Mouse (Mus musculus): Measurements from ENCODE around the gene Theg.

Theg gene

DNA sequence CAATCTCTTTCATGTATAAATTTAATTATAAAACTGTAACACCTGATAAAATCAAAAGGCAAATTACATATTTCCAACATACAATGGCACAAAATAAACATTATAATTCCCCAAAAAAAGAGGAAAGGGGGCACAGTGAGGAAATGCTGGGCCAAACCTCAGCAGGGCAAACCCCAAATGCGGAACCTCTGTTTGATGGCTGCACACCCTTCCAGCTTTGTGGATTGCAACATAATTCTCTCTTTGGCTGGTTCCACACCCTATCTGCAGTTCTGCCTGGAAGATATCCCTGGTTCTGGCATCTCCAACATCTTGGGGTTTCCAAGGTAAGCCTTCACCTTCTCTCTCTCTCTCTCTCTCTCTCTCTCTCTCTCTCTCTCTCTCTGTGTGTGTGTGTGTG lies 3.6 kb upstream of the Theg start:
- no peak for DNase-seq

- DNase-seq: no peak
Measured at GRCm38 (mm10) chr10:79587752-79588126, 608 bp upstream of the Theg start.

DNA sequence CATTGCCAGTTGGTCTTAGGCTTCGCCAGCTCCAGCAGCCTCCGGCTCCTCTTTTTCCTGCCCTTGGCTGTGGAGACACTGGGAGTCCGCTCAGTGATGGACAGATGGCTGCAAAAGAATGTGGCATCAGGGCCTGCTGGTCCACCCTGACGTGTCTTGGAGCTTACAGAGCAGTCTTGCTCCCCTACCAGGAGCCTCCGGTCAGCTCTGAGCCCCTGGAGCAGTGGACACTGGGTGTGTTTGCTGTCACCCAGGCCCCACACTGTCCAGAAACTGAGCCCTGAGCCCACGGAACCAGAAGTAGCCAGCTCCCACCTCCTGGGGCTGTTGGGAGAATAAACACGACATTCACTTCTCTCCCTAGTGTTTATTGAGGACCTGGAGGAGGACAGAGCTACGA lies 888 bp downstream of the Theg start:
- no peak for DNase-seq

GRCm38 (mm10) chr10:79585723-79586122 lies 1.4 kb downstream of the Theg start:
- DNase-seq: no peak

DNA sequence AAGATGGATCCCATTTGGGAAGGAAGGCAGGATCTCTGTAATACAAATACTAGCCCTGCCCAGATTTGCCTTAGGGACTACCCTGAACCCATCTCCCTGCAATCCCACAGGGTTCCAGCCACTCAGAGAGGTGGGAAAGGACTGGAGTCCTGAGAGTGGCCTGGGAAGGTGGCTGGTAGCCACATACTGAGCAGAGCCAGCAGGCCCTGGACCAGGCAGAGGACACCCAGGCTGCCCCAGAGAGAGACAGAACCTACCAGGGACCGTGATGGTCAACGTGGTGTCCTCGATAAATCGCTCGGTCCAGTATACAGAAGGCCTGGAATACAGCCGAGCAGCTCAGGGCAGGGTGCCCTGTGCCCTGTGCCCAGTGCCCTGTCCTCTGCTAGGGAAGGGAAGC lies 2.0 kb downstream of the Theg start:
- no peak for DNase-seq

DNA sequence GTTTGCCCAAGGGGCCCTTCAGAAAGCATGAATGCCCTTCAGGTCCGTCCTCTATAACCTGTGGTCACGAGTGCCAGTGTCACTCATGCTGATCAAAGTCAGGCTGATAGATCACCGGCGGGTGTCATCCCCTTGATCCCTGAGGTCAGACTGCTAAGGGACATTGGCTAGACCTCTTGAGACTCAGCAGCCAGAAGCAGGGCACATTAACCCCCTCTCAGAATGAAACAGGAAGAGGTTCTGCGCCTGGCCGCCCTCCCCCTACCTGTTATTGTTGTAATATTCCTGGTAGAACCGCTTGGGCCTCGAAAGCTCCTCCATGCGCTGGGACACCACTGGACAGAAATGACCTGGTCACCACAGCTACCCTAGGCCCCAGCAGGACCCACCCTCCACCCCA lies 2.7 kb downstream of the Theg start:
- no peak for DNase-seq

- no peak for DNase-seq
Measured at GRCm38 (mm10) chr10:79584021-79584420, 3.1 kb downstream of the Theg start.

DNA sequence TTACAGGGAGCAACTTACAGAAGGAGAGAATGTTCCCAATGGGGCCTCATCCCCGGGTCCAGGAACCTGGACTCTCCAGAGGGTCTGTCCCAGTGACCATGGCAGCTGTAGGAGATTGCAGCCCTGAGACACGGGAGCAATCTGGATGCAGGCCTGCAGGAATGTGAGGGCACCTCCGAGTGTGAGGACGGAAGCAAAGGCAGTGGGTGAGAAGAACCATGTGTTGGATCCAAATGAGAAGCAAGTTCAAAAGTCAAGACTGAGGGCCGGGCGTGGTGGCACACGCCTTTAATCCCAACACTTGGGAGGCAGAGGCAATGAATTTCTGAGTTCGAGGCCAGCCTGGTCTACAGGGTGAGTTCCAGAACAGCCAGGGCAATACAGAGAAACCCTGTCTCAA lies 5.6 kb downstream of the Theg start:
- no peak for DNase-seq

DNA sequence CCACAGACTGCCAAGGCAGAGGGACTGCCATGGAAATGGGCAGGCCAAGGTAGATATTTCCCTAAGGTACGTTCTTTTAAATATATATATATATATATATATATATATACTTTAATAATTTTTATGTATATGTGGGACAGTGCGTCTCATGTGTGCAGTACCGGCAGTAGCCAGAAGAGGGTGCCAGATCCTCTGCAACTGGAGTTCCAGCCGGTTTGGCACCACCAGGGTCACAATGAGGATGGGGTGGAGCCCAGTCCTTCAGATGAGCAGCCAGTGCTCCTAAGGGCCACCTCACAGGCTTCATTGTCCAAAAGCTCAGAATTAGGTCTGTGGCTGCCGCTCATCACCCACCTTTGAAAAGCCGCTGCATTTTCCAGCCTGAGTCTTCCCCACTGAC lies 6.3 kb downstream of the Theg start:
- DNase-seq: peak; percentile 28

- DNase-seq: no peak
Measured at GRCm38 (mm10) chr10:79580356-79580755, 6.8 kb downstream of the Theg start.

DNA sequence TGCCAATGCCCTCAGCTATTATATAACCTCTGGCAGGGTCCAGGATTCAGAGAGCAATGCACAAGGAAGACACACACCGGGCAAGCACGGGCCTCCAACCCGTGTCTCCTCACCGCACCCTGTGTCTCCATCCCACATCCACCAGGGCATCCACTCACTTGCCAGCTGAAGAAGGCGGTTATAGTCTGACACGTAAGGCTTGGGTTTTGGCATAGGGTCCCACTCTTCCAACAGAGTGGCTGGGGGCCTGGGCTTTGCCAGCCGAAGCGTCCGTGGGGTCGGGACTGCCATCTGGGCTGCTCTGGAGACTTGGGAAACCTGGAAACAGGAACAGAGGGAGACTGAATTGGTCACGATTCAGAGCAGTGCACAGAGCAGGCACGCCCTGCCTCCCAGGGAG lies 7.3 kb downstream of the Theg start:
- DNase-seq: no peak

DNA sequence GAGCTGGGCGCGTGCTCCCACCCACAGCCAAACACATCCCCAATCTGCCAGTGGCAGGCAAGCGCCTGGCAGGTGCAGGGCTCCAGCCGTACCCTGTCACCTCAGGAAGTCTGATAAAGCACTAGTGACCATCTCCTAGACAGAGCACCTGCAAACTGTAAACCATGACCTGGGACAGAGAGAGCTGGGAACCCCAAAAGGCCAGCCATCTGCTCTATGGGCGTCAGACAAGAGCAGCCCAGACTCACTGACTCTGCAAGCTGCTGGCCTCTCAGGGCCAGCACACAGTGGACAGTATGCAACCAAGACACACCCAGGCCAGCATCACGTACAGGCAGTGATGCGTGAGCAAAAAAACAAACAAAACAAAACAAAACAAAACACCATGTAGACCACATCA lies 8.2 kb downstream of the Theg start:
- no peak for DNase-seq

GRCm38 (mm10) chr10:79578276-79578675 lies 8.9 kb downstream of the Theg start:
- no peak for DNase-seq

GRCm38 (mm10) chr10:79577376-79577775 lies 9.8 kb downstream of the Theg start:
- DNase-seq: no peak

DNA sequence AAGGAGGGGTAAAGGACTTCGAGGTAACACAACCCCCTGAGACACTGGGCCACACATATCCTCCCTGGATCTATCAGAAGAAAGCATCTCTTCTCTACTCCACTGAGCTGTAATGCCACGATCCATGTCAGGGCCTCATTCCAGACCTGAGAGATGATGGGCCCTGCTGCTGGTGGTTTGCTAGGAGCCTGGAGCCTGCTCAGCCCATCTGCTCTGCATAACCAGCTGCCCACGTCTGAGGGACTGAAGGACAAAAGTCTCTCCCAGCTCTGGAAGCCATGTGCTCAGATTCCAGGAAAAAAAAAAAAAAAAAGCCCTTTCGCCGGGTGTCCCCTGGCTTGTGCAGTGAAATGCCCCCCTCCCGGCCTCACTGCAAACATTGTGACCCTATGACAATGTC lies 11.4 kb downstream of the Theg start:
- no peak for DNase-seq

- no peak for DNase-seq
Measured at GRCm38 (mm10) chr10:79574796-79575195, 12.3 kb downstream of the Theg start.

GRCm38 (mm10) chr10:79574350-79574749 lies 12.8 kb downstream of the Theg start:
- no peak for DNase-seq

DNA sequence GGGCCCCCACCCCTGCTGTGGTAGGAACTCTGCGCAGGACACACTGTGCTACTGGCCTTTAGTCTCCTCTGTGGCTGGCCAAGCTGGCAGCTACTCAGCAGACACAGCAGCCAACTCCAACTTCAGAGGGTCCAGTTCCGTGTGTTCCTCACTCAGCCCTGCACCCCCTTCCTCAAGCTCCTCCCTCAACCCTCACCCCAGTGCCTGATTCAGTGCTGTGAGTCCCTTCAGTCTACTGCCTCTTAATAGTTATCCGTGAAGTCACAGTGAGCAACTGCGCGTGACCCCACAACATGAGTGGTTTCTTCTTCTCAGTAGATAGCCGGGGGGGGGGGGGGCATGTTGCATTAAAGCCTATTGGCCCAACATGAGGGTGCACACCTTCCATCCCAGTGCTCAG lies 13.5 kb downstream of the Theg start:
- DNase-seq: no peak

DNA sequence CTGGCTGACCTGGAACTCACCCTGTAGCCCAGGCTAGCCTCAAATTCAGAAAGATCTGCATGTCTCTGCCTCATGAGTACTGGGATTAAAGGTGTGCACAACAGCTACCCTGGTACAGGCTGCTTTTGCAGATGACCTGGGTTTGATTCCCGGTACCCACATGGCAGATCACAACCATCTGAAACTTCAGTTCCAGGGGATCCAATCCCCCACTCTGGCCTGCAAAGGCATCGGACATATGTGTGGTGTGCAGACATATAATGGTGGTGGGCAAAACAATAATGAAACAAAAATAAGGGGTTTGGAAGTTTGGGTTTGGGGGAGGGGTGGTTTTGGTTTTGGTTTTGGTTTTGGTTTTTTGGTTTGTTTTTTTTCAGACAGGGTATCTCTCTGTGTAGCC lies 15.8 kb downstream of the Theg start:
- DNase-seq: no peak

DNA sequence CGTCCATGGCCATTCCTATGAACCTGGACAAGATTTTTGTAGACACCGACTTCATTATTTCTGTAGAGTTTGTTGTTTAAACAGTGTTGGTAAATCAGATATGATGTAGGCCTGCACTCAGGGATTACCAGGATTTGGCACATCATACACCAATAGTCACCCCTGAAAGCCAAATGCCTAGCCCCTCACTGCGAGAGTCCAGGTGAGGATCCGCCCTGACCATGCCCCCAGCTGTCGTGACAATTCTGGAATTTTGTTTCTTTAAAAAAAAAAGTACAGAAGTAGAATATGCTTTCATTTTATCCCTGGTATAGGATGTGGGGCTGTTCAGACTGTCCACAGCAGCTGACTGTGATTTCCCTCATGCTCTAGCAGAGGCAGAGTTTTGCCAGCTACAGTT lies 17.2 kb downstream of the Theg start:
- DNase-seq: no peak

DNA sequence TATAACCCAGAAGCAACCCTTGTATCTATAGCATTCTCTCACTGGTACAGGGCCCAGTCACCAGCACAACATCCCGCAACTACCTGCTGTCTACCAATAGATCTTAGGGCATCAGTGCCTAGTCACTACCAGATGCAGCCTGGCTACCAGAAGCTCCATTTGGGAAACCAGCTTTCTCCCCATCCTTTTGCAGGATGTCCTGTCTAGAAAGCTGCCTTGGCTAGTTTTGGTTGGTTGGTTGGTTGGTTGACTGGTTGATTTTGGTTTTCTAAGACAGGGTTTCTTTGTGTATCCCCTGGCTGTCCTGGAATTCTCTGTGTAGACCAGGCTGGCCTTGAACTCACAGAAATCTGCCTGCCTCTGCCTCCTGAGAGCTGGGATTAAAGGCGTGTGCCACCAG lies 27.4 kb downstream of the Theg start:
- DNase-seq: no peak

DNA sequence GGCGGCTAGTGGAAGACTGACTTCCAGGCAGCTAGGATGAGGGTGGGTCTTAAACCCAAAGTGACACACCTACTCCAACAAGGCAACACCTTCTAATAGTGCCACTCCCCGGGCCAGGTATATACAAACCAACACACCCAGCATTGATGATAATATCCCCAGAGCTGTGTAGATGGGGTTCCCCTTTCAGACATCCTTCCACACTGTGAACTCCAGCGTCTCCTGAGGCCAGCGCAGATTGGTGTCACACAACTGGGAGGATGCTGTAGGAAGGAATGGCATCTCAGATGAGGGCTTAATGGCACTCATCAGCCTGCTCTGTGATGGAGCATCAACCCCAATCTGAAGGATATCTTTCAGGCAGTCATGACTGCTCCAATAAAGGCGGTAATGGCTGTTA lies 29.6 kb downstream of the Theg start:
- no peak for DNase-seq

DNA sequence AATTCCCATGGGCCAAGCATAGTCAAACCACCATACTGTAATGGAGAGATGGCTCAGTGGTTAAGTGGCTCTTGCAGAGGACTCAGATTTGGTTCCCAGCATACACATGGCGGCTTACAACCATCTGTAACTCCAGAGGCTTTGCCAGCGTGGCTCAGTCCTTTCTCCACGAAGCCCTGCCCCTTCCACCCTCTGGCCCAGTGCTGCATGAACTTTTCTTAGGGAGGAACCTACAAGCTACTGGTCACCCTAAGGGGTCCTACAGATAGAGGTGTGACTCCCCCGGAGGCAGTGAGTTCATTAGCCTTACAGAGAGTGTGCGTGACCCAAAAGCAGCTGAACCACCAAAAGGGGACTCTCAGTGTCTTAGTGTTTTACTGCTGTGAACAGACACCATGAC lies 30.2 kb downstream of the Theg start:
- no peak for DNase-seq

DNA sequence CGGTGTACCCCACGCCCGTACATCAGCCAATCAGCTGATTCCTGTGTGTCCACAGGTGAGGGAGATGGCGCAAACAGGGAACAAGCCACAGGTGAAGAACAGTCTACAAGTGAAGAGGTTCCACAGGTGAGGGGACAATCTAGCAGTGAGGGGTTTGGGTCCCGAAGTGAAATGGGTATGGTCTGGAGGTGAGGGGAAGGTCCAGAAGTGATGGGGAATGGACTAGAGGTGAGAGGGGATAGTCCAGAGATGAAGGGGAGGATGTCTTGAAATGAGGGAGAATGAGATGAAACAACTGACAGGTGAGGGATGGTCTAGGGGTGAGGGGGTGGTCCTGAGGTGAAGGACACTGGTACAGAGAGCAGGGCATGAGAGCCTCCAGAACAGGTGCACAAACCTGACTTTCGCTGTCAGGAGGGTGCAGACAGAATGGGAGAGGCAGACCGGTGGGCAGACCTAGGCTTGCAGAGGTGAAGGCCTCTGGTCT lies 31.9 kb downstream of the Theg start:
- no peak for DNase-seq

DNA sequence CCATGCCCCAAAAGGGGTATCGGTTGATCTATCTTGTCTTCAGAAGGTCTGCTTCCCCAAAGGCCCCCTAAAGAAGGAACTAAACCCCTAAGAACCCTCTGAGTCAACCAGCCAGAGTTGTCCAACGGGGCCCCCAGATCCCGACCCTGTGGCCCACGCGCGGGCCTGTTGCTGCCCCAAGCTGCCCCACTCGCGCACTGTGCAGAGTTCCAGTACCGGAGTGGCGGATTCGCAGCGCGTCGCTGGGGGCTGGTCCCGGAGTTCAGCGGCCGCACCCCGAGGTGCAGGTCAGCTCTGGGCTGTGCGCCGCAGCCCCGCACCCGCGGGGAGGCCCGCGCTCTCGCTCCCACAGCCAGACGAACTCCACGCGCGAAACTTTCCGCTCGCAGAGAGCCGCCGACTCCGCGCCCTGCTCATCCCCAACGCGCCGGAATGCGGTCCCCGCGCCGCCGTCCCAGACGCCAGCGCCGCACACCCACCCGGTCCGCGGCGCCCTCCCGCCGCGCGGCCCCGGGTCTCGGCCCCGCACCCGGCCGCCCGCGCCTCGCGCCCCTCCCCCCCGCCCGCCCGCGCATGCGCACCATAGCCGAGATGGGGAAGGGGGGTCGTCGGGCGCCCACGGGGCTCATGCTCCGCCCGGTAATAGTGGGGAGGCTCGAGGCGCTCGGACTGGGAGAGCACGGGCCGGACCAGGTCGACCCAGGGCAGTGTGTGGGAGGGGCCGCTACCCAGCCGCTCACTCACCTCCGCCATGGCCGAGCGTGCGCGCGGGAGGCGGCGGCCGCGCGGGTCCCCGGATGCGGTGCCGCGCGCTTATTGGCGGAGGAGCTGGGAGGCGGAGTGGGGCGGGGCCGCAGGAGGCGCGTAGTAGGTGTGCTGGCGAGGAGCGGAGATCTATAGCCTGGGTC lies 32.5 kb downstream of the Theg start, which contains the start of gene Mier2:
TSS of gene Mier2 (minus strand) at position 870 of the 908 bp plus-strand sequence.
- DNase-seq: peak; percentile 77

Measured in lung, postnatal 36 days (tissue).